Mouse (Mus musculus) heart, postnatal 10 days (tissue): ENCODE measurements around the gene Ift22. TPM values are rescaled to one million over a fixed set of nuclear protein-coding genes. Genes with fewer than 3 reads are reported as not detected.

Source experiments
- DNase-seq, 2 experiments: peaks; one replicate each; pipeline ENCODE4 v3.0.0; 2021
- intact Hi-C: fragments of 180-260 bp; cut with DNase I; formaldehyde crosslinking; loops from one replicate; pipeline ENCODE4 v1.15.1; 2025
- total RNA-seq, 2 experiments: library from RNA; stranded (reverse); gene quantifications; 2 replicates each; pipeline ENCODE4 v1.2.3; 2021

Gene Ift22
- total RNA-seq = 10 to 100 TPM; 14.4 to 17.2 TPM

DNA sequence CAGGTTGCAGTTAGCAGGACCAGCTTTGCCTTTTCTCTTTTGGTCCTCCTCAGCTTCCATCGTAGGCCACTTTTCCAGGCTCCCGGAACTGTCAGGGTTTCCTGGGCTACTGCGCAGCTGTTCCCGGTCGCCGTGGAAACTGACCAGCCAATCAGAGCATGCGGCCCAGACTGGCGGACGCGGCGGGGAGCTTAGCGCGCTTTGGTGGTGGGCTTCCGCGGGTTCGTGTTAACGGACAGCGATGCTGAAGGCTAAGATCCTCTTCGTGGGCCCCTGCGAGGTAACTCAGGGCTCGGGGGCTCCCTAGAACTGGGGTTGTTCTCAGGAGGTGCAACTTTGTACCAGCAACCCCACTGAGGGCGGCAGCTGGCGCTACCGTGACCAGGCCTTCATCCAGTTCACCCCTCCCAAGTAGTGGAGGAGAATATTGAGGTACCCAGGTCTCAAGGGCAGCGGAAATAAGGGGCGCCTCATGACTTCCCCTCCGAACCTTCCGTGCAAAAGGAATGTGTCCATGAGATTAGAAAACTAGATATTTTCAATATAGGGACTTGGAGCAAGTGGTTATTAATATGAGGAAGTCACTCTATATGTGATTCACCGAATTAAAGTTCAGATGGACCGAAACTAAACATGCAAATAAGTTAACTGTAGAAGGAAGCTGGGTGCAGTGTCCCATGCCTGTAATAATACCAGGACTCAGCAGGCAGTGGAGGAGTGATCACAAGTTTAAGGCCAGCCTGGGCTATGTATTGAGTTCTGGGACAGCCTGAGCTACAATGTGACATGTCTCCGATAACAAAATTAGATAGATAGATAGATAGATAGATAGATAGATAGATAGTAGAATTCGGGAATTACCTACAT, at the start of gene Ift22:
Gene Ift22 (plus strand): TSS at position 160 of the 867 bp plus-strand sequence.
- intact Hi-C loops = no loop called here
- peak; percentile 94 to 97 for DNase-seq

- intact Hi-C loops = no loop called here
- no peak for DNase-seq
Measured at GRCm38 (mm10) chr5:136861191-136861940, 46.6 kb upstream of the Ift22 start.

GRCm38 (mm10) chr5:136862806-136863205, 45.1 kb upstream of the Ift22 start:
- no peak for DNase-seq
- intact Hi-C loops = no loop called here

GRCm38 (mm10) chr5:136863276-136863675, 44.7 kb upstream of the Ift22 start:
- intact Hi-C loops = no loop called here
- DNase-seq = no peak

- intact Hi-C loops = no loop called here
- DNase-seq = peak; percentile 77 to 79
Measured at GRCm38 (mm10) chr5:136863961-136864674, 43.8 kb upstream of the Ift22 start.

GRCm38 (mm10) chr5:136867706-136868105, 40.2 kb upstream of the Ift22 start:
- intact Hi-C loops = no loop called here
- no peak for DNase-seq

DNA sequence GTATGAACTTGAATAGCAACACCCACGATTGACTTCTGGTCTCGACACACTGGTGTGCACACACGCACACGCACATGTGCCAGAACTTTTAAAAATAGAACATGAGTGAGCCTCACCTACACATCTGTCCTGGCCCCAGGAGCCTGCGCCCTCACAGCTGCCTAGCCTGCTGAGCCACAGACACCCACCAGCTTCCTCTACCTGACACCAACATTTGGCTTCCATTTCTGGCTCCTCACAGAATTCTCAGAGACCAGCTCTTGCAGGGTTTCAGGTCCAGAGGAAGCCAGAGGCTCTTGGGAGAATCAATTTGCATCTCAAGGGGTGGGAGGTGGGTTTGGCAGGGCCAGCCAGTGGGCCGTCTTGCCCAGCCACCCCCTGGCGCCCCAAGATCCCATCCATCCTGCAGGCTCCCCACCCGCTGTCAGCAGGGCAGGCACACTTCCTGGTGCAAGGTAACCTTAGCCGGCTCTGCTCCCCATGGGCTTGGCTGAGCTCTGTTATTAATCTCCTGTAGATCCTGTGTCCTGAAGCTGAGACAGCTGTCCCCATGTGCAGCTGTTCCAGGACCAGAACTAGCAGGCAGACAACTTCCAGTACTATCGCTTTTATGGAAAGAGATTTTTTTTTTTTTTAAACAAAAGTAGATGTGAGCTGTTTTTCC, 38.4 kb upstream of the Ift22 start:
- DNase-seq = no peak
- intact Hi-C loops = no loop called here

DNA sequence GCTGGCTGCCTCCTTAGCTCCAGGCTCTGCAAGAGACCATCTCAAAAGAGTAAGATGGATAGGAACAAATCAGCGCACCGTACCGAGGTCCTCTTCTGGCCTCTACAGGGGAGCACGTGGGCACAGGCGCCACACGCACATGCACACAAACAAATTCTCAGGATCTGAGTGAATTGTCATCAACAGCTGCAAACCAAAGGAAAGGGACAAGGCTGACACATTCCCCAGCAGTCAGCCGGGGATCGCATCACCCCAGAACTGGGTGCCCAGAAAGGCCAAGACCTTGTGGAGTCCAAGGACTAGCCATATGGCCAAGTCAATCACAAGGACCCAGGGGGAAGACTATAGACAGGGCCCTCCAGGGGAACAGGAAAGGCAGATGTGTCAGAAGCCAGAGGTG, 35.5 kb upstream of the Ift22 start:
- no peak for DNase-seq
- intact Hi-C loops = no loop called here

DNA sequence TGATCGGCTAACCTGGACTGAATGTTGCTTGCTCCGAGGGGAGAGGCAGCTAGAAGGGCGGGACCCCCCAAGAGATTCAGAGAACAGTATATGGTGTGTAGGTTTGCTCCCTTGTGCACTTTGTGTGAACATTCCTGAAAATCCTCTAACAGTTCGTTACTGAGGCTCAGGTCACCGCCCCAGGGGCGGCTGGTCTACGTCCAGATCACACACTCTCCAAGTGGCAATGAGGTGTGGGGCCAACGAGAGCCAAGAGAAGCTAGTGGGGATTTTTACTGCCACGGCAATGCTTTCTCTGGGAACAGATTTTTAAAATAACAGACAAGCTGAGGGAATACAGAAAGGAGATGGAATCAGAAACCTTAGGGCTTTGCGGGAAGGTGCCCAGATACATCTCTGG, 33.7 kb upstream of the Ift22 start:
- DNase-seq = no peak
- intact Hi-C loops = no loop called here

GRCm38 (mm10) chr5:136880101-136880500, 27.8 kb upstream of the Ift22 start:
- intact Hi-C loops = loop anchor here (2.0 kb wide), 1 partner anchor 39 kb away; no protein-coding TSS in a partner anchor
- DNase-seq = no peak

DNA sequence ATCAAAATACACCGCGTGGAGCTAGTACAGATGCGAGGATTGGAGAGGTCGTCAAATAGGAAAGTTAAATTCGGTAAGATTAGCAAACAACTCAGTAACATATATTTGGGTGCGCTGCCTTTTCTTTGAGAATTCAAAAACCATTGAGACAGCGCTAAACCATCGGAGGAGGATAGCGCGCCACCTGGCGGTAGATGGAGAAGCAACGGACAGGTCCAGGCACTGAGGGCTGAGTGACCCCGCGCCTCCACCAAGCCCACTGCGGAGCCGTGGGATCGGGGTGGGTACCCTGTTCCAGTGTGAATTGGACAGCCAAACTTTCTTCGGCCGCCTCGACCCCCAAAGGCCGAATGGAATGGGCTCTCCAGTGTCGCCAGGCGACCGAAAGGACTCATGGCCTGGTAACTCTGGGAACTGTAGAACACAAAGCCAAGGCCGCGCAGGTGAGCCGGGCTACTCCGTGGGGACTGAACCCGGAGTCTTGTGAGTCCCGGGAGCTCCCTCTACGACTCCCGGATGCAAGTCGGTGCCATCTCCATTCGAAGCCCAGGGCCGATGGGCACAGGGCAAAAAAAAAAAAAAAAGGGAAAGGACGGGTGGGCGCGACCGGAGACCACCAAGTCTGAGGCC, 26.5 kb upstream of the Ift22 start:
- intact Hi-C loops = loop anchor here (1.0 to 2.0 kb wide), 2 partner anchors 41 to 90 kb away; no protein-coding TSS in a partner anchor
- DNase-seq = peak; percentile 85 to 91

GRCm38 (mm10) chr5:136882055-136882787, 25.7 kb upstream of the Ift22 start:
- DNase-seq = peak in 1 of 2 experiments; percentile 30
- intact Hi-C loops = no loop called here

- intact Hi-C loops = no loop called here
- peak; percentile 32 to 35 for DNase-seq
Measured at GRCm38 (mm10) chr5:136882788-136883439, 25.0 kb upstream of the Ift22 start, which contains the start of gene Col26a1. Gene Col26a1 (minus strand): TSS chr5:136883209.

GRCm38 (mm10) chr5:136886957-136887356, 21.0 kb upstream of the Ift22 start:
- intact Hi-C loops = no loop called here
- DNase-seq = peak; percentile 29 to 35

- intact Hi-C loops = no loop called here
- DNase-seq = peak; percentile 55 to 61
Measured at GRCm38 (mm10) chr5:136888539-136889355, 19.2 kb upstream of the Ift22 start.

- no peak for DNase-seq
- intact Hi-C loops = no loop called here
Measured at GRCm38 (mm10) chr5:136894840-136895528, 13.0 kb upstream of the Ift22 start.

- no peak for DNase-seq
- intact Hi-C loops = no loop called here
Measured at GRCm38 (mm10) chr5:136895529-136895963, 12.4 kb upstream of the Ift22 start.
